Mouse (Mus musculus) spleen, adult 2 months (tissue): ENCODE data around the gene Des.

Experiments used
- CTCF ChIP-seq: fragments of 200-500 bp; IDR thresholded peaks from 2 replicates; pipeline ENCODE4 v1.5.1; 2011; ENCODE audit warnings: mild to moderate bottlenecking, inconsistent platforms; ENCODE audit not compliant: insufficient read depth, insufficient read length, insufficient replicate concordance; ENCODE audit errors: extremely low read depth
- POLR2A ChIP-seq: fragments of 200-500 bp; IDR thresholded peaks from 2 replicates; pipeline ENCODE4 v1.6.1; 2011; ENCODE audit warnings: low read depth, low read length, inconsistent platforms

DNA sequence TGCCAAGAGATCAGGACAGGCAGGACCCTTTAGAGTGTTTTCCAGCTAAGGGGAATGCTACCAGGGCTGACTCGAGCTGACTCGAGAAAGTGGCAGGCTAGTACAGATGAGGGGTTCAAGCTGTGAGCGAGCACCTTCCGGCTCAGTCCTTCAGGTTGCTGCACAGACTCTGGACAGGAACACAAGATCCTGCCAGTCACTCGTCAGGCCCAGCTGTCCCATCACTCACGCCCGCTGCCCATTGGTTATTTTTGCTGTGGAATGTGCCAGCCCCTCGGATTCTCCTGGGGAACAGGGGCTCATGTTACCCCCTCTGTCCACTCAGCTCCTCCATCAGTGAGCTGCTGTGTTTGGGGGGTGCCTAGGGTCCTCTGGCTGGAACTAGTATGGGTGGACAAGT lies 19.8 kb downstream of the Des start:
- TF ChIP-seq CTCF (no peak), POLR2A (no peak)
